Mouse (Mus musculus): ENCODE results near the gene Fbrs. TPM values are rescaled to one million over a fixed set of nuclear protein-coding genes. Genes with fewer than 3 reads are reported as not detected.
"Not testable (repeated sequence)": the region's sequence is repeated elsewhere in the genome, so short reads cannot be mapped to it uniquely, and the experiment has no call there.

Fbrs gene
- polyA plus RNA-seq, 1 experiment from 2014 or later = 10.2 TPM

- not testable (repeated sequence) for H3K4me3 ChIP-seq (ENCODE audit: low read length); ATAC-seq; H3K9ac ChIP-seq (ENCODE audit: low read depth, low read length); H3K27ac ChIP-seq (ENCODE audit: low read depth, low read length); H3K27me3 ChIP-seq (replicated peaks; ENCODE audit: control insufficient read depth, insufficient read depth, low read length); H3K4me1 ChIP-seq (ENCODE audit: control insufficient read depth, insufficient read depth, low read depth, low read length); H3K9me3 ChIP-seq (ENCODE audit: control insufficient read depth, low read length); H3K4me2 ChIP-seq (ENCODE audit: low read length)
- peaks cover 49% of the 10 kb centered on the region for H3K36me3 ChIP-seq (ENCODE audit: control insufficient read depth, insufficient read depth, low read length)
- WGBS = 90% methylated on average over 4 of the region's 5 CpGs
These were observed 9.4 kb downstream of the Fbrs start for GRCm38 (mm10) chr7:127488364-127488763.

DNA sequence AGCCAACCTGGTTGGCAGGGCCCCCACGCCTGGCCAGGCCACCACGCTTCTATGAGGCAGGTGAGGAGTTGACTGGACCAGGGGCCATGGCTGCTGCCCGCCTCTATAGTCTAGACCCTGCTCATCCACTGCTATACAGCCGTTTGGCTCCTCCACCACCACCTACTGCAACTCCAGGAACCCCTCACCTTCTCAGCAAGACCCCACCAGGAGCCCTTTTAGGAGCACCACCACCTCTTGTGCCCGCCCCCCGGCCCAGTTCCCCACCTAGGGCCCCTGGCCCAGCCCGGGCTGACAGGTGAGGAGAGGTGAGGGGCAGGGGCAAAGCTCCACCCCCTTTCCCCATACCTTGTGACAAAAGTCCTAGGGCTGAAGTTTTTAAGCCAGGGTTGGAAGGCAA is 11.0 kb downstream of the Fbrs start:
- no peak overlapping the region for H3K27ac ChIP-seq (ENCODE audit: low read depth, low read length)
- H3K36me3 ChIP-seq (ENCODE audit: control insufficient read depth, insufficient read depth, low read length) = peaks cover 38% of the 10 kb centered on the region
- no peak overlapping the region for H3K9ac ChIP-seq (ENCODE audit: low read depth, low read length)
- WGBS = 98% methylated on average over 7 of the region's 7 CpGs
- H3K4me3 ChIP-seq (ENCODE audit: low read length) = no peak overlapping the region
- no peaks in the 10 kb centered on the region for H3K4me1 ChIP-seq (ENCODE audit: control insufficient read depth, insufficient read depth, low read depth, low read length)
- H3K27me3 ChIP-seq (replicated peaks; ENCODE audit: control insufficient read depth, insufficient read depth, low read length) = no peaks in the 10 kb centered on the region
- H3K9me3 ChIP-seq (ENCODE audit: control insufficient read depth, low read length) = no peaks in the 10 kb centered on the region
- H3K4me2 ChIP-seq (ENCODE audit: low read length) = no peak overlapping the region
- ATAC-seq = no peak

- WGBS = 97% methylated on average over 3 of the region's 3 CpGs
- H3K4me2 ChIP-seq (ENCODE audit: low read length) = no peak overlapping the region
- no peaks in the 10 kb centered on the region for H3K9me3 ChIP-seq (ENCODE audit: control insufficient read depth, low read length)
- H3K4me3 ChIP-seq (ENCODE audit: low read length) = no peak overlapping the region
- H3K27me3 ChIP-seq (replicated peaks; ENCODE audit: control insufficient read depth, insufficient read depth, low read length) = no peaks in the 10 kb centered on the region
- ATAC-seq = no peak
- no peak overlapping the region for H3K27ac ChIP-seq (ENCODE audit: low read depth, low read length)
- peaks cover 28% of the 10 kb centered on the region for H3K36me3 ChIP-seq (ENCODE audit: control insufficient read depth, insufficient read depth, low read length)
- no peak overlapping the region for H3K9ac ChIP-seq (ENCODE audit: low read depth, low read length)
- no peaks in the 10 kb centered on the region for H3K4me1 ChIP-seq (ENCODE audit: control insufficient read depth, insufficient read depth, low read depth, low read length)
These were observed 12.8 kb downstream of the Fbrs start for GRCm38 (mm10) chr7:127491846-127492245.

DNA sequence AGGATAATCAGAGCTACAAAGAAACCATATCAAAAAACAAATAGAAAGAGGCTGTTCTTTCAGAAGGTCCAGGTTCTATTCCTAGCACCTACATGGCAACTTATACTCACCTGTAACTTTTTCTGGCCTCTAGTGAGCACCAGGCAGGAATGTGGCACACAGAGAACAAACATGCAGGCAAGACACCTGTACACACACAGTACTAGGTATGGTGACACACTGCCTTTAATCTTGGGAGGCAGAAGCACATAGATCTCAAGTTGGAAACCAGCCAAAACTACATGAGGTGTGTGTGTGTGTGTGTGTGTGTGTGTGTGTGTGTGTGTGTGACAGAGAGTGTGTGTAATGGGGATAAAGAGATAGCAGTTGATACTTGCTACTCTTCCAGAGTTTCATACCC is 15.6 kb downstream of the Fbrs start:
- no peak for ATAC-seq
- no peak overlapping the region for H3K4me2 ChIP-seq (ENCODE audit: low read length)

GRCm38 (mm10) chr7:127497382-127497781 is 18.4 kb downstream of the Fbrs start:
- H3K27me3 ChIP-seq (replicated peaks; ENCODE audit: control insufficient read depth, insufficient read depth, low read length) = no peaks in the 10 kb centered on the region
- H3K27ac ChIP-seq (ENCODE audit: low read depth, low read length) = no peak overlapping the region
- H3K9me3 ChIP-seq (ENCODE audit: control insufficient read depth, low read length) = no peaks in the 10 kb centered on the region
- 89% methylated on average over 2 of the region's 2 CpGs for WGBS
- H3K4me3 ChIP-seq (ENCODE audit: low read length) = no peak overlapping the region
- no peaks in the 10 kb centered on the region for H3K4me1 ChIP-seq (ENCODE audit: control insufficient read depth, insufficient read depth, low read depth, low read length)
- no peak overlapping the region for H3K9ac ChIP-seq (ENCODE audit: low read depth, low read length)
- H3K4me2 ChIP-seq (ENCODE audit: low read length) = no peak overlapping the region
- no peak for ATAC-seq
- H3K36me3 ChIP-seq (ENCODE audit: control insufficient read depth, insufficient read depth, low read length) = no peaks in the 10 kb centered on the region

More for the DNA sequence above, 15.6 kb downstream of the Fbrs start:
- no peak overlapping the region for H3K27ac ChIP-seq (ENCODE audit: low read depth, low read length)
- no peak overlapping the region for H3K9ac ChIP-seq (ENCODE audit: low read depth, low read length)
- no peaks in the 10 kb centered on the region for H3K4me1 ChIP-seq (ENCODE audit: control insufficient read depth, insufficient read depth, low read depth, low read length)
- H3K36me3 ChIP-seq (ENCODE audit: control insufficient read depth, insufficient read depth, low read length) = peaks cover 11% of the 10 kb centered on the region
- no peaks in the 10 kb centered on the region for H3K9me3 ChIP-seq (ENCODE audit: control insufficient read depth, low read length)
- no peaks in the 10 kb centered on the region for H3K27me3 ChIP-seq (replicated peaks; ENCODE audit: control insufficient read depth, insufficient read depth, low read length)
- H3K4me3 ChIP-seq (ENCODE audit: low read length) = no peak overlapping the region

GRCm38 (mm10) chr7:127498407-127498806 is 19.4 kb downstream of the Fbrs start:
- Histone ChIP-seq H3K4me1 (ENCODE audit: control insufficient read depth, insufficient read depth, low read depth, low read length) (no peaks in the 10 kb centered on the region), H3K9ac (ENCODE audit: low read depth, low read length) (no peak overlapping the region), H3K4me3 (ENCODE audit: low read length) (no peak overlapping the region), H3K27me3 (replicated peaks; ENCODE audit: control insufficient read depth, insufficient read depth, low read length) (no peaks in the 10 kb centered on the region), H3K9me3 (ENCODE audit: control insufficient read depth, low read length) (no peaks in the 10 kb centered on the region), H3K4me2 (ENCODE audit: low read length) (no peak overlapping the region), H3K27ac (ENCODE audit: low read depth, low read length) (no peak overlapping the region), H3K36me3 (ENCODE audit: control insufficient read depth, insufficient read depth, low read length) (no peaks in the 10 kb centered on the region)
- ATAC-seq = no peak
- 36% methylated on average over 3 of the region's 3 CpGs for WGBS

DNA sequence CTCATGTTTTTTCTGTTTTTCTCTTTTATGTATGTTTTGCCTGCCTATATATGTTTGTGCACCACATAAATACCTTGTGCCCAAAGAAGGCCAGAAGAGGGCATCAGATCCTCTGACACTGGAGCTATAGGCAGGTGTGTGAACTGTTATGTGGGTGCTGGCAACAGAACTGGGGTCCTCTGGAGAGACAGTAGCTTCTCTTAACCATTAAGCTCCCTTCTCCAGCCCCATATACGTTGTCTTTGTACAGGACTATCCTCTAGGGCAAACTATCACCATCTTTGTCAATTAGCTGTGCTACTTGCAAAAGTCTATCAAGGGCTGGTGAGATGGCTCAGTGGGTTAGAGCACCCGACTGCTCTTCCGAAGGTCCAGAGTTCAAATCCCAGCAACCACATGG is 29.3 kb downstream of the Fbrs start:
- Histone ChIP-seq H3K27me3 (replicated peaks; ENCODE audit: control insufficient read depth, insufficient read depth, low read length) (no peaks in the 10 kb centered on the region), H3K9ac (ENCODE audit: low read depth, low read length) (no peak overlapping the region), H3K27ac (ENCODE audit: low read depth, low read length) (no peak overlapping the region), H3K4me3 (ENCODE audit: low read length) (no peak overlapping the region), H3K4me1 (ENCODE audit: control insufficient read depth, insufficient read depth, low read depth, low read length) (peaks cover 9% of the 10 kb centered on the region), H3K36me3 (ENCODE audit: control insufficient read depth, insufficient read depth, low read length) (no peaks in the 10 kb centered on the region), H3K4me2 (ENCODE audit: low read length) (no peak overlapping the region), H3K9me3 (ENCODE audit: control insufficient read depth, low read length) (no peaks in the 10 kb centered on the region)
- ATAC-seq = no peak
- 99% methylated on average over 3 of the region's 3 CpGs for WGBS

DNA sequence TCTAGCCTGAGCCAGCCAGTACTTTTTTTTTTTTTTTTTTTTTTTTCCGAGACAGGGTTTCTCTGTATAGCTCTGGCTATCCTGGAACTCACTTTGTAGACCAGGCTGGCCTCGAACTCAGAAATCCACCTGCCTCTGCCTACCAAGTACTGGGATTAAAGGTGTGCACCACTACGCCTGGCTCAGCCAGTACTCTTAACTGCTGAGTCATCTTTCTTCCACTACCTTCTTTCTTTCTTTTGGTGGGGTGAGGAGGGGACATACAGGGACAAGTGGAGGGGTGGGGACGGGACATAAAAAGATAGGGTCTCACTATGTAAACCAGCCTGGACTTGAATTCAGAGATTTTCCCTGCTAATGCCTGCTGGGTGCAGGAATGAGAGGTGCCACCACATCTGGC is 30.8 kb downstream of the Fbrs start:
- peaks cover 18% of the 10 kb centered on the region for H3K4me1 ChIP-seq (ENCODE audit: control insufficient read depth, insufficient read depth, low read depth, low read length)
- H3K4me2 ChIP-seq (ENCODE audit: low read length); H3K27ac ChIP-seq (ENCODE audit: low read depth, low read length); H3K4me3 ChIP-seq (ENCODE audit: low read length); H3K27me3 ChIP-seq (replicated peaks; ENCODE audit: control insufficient read depth, insufficient read depth, low read length); H3K9ac ChIP-seq (ENCODE audit: low read depth, low read length); H3K36me3 ChIP-seq (ENCODE audit: control insufficient read depth, insufficient read depth, low read length); H3K9me3 ChIP-seq (ENCODE audit: control insufficient read depth, low read length); ATAC-seq: not testable (repeated sequence)
- 93% methylated on average over 3 of the region's 4 CpGs for WGBS

DNA sequence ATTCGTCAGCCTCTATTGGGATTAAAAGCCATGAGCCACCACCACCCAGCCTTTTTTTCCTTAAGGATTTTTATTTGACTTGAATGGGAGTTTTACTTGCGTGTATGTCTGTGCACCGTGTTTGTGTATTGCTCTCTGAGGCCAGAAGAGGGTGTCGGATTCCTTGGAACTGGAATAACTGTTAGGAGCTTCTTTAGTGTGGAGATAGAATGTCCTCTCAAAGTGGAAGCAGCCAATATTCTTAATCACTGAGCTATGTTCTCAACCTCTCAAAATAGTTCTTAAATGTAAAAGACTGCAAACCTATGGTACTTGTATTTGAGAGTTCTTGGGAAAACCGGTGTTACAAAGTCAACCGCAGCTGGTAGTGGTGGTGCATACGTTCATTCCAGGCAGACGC is 32.2 kb downstream of the Fbrs start:
- Histone ChIP-seq H3K4me3 (ENCODE audit: low read length) (peak overlapping the region; percentile 64), H3K36me3 (ENCODE audit: control insufficient read depth, insufficient read depth, low read length) (peaks cover 2% of the 10 kb centered on the region), H3K9ac (ENCODE audit: low read depth, low read length) (no peak overlapping the region), H3K4me1 (ENCODE audit: control insufficient read depth, insufficient read depth, low read depth, low read length) (peaks cover 18% of the 10 kb centered on the region), H3K4me2 (ENCODE audit: low read length) (peak overlapping the region; percentile 51), H3K27ac (ENCODE audit: low read depth, low read length) (peak overlapping the region; percentile 100; the same call in 1 of the 2 replicates), H3K27me3 (replicated peaks; ENCODE audit: control insufficient read depth, insufficient read depth, low read length) (no peaks in the 10 kb centered on the region), H3K9me3 (ENCODE audit: control insufficient read depth, low read length) (no peaks in the 10 kb centered on the region)
- no peak for ATAC-seq
- WGBS = 35% methylated on average over 8 of the region's 8 CpGs

- Histone ChIP-seq H3K4me1 (ENCODE audit: control insufficient read depth, insufficient read depth, low read depth, low read length) (peaks cover 18% of the 10 kb centered on the region), H3K4me3 (ENCODE audit: low read length) (peak within 1 kb of the TSS; percentile 64), H3K36me3 (ENCODE audit: control insufficient read depth, insufficient read depth, low read length) (peaks cover 6% of the 10 kb centered on the region), H3K9ac (ENCODE audit: low read depth, low read length) (peak within 1 kb of the TSS; percentile 89), H3K9me3 (ENCODE audit: control insufficient read depth, low read length) (no peaks in the 10 kb centered on the region), H3K4me2 (ENCODE audit: low read length) (peak within 1 kb of the TSS; percentile 67), H3K27me3 (replicated peaks; ENCODE audit: control insufficient read depth, insufficient read depth, low read length) (no peaks in the 10 kb centered on the region), H3K27ac (ENCODE audit: low read depth, low read length) (peak within 1 kb of the TSS; percentile 100)
- ATAC-seq = peak; percentile 99
- under 1% methylated on average over 37 of the region's 37 CpGs for WGBS
These were observed 32.8 kb downstream of the Fbrs start, which contains the start of gene Srcap for GRCm38 (mm10) chr7:127511808-127512230. Gene Srcap, plus strand, starts transcription at chr7:127511983.

Measured in hindbrain, embryonic 16.5 days (tissue).